Mouse (Mus musculus) spleen, adult 18-20 months (tissue): ENCODE measurements at regions not wholly inside any gene's neighbourhood (a gene's known extent, or its start where the extent isn't known, plus 50 kb on each side); places are given as distances from the start of the nearest gene placed in this dataset.

ENCODE experiments used
- DNase-seq, 2 experiments: peaks; one replicate each; pipeline ENCODE4 v3.0.0; 2022; ENCODE audit warnings: mixed read lengths in 2 of 2

- peak in 1 of 2 experiments; percentile 3 for DNase-seq
Observed at GRCm38 (mm10) chrY:43923126-43923525, 341.1 kb downstream of the Gm21739 start.
